Mouse (Mus musculus): Measurements from ENCODE around the gene Rufy2.

- TF ChIP-seq CTCF (IDR thresholded peaks at IDR 0.05; ENCODE audit: low read depth, low read length) (no peak), GATA1 (IDR thresholded peaks at IDR 0.05; ENCODE audit: borderline replicate concordance, low read length) (no peak), TAL1 (conservative IDR thresholded peaks at IDR 0.05; ENCODE audit: low read depth, low read length) (no peak), GATA2 (IDR thresholded peaks at IDR 0.05; ENCODE audit: borderline replicate concordance, low read depth, low read length) (no peak), POLR2AphosphoS5 (IDR thresholded peaks at IDR 0.05; ENCODE audit: insufficient replicate concordance, low read depth, low read length) (no peak)
Observed at GRCm38 (mm10) chr10:63032267-63032666, 52.2 kb downstream of the Rufy2 start.
